Mouse (Mus musculus): ENCODE measurements at regions not wholly inside any gene's neighbourhood (a gene's known extent, or its start where the extent isn't known, plus 50 kb on each side); places are given as distances from the start of the nearest gene placed in this dataset.

- DNase-seq: peak in 1 of 2 experiments; percentile 15
Measured at GRCm38 (mm10) chr7:136809576-136809975, 84.8 kb upstream of the Mgmt start.

DNA sequence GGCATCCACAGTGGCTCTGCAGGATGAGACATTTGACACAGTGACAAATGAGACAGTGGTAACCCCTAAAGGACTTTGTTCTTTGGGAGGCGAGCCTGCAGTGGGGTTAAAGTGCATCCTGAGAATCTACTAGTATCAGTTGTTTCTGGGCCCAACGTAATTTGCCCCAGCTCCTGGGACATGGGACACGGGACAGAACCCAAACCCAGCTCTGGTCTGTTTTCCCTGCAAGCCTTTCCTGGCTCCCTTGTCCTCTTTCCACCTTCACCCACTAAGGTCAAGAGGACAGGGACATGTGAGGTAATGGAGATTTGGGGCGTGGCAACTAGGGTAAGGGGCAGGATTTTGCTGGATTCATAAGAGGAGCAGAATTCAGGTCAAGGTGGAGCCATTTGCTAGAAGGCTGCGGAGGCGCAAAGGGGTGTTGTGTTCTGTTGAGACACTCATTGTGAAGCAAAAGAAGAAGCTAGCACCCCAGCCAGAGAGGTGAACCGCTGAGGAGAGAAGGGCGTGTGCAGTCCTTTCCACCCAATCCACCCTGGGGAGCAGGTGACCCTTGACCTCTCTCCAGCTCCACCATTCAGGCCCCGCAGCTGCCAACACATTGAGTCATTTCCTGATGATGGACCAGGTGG, 80.6 kb upstream of the Mgmt start:
- no peak for DNase-seq

DNA sequence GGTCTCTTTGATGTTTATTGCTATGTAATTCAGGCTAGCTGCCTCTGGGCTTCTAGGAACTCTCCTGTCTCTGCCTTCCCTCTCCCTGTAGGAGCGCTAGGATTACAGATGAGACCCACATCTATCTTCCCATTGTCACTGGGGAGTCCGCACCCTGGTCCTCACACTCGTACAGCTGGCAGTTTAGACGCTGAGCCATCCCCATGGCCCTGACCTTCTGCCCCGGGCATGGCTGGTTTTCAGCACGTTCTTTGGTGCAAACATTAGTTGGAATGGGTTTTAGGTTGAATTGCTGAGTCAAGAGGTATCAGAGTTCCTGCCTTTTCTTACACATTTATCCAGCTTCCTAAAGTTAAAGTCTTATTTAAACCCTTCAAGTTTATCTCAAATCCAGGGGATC, 79.7 kb upstream of the Mgmt start:
- DNase-seq: no peak

DNA sequence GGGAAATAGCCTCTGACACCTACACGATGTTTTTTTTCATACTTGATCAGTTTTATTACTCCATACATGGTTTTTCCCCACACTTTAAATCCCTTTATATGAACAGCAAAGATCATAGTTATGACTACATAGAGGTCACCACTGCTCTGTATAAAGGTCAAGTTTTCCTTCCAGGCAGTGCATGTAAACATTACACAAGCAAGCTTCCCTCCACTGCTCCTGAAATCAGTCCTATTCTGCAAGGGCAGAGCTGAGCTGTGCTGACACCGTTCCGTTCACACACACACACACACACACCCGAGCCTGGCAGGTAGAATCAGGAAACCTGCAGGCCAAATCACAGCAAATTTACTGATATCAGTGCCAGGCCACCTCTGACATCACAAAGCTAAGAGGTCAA, 74.1 kb upstream of the Mgmt start:
- DNase-seq: no peak

DNA sequence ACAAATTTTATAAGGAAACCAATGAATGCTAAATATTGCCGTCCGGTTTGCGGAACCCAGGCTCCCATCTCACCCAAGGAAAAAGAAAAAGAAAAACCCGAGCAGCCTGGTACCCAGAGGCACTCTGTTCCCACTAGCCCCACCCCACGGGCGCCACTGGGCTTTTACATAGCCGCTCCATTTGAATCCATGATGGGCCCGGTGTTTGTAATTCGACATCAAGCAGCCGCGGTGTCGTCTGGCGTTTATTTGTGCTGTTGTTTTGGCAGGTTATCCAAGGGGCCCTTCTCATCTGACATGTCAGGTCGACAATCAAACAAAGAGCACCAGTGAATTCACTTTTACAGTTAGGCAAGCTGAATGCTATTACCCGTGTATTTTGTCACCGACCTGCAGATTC, 68.8 kb upstream of the Mgmt start:
- DNase-seq: no peak

GRCm38 (mm10) chr7:136829621-136830313, 64.6 kb upstream of the Mgmt start:
- no peak for DNase-seq

- DNase-seq: no peak
Measured at GRCm38 (mm10) chr7:136832419-136832818, 62.0 kb upstream of the Mgmt start.

GRCm38 (mm10) chr7:136838971-136839370, 55.4 kb upstream of the Mgmt start:
- peak in 1 of 2 experiments; percentile 11 for DNase-seq

- DNase-seq: no peak
Measured at GRCm38 (mm10) chr7:136840224-136840623, 54.2 kb upstream of the Mgmt start.

DNA sequence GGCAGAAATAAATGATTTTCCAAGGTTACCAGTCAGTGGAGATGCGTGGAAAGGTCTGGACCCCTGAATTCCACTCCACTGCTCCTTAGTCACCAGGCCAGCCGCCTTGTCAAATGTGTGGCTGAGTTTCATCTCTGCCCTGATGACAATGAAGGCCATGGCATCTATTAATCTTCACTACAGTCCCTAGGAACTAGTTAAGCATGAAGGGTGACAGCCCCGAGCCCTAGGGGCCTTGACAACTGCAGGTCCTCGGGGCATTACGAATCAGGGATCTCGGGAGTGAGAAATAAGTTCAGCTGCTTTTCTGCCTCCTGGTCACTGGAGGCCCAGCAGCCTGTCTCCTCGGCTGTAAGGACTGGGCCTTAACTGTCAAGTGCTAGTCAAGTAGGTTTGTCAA, 51.7 kb upstream of the Mgmt start:
- DNase-seq: no peak

GRCm38 (mm10) chr7:136844282-136844681, 50.1 kb upstream of the Mgmt start:
- no peak for DNase-seq

Data from kidney, postnatal 25 days (tissue).